Mouse (Mus musculus) cerebellum, adult 8-10 months (tissue): ENCODE results near the gene Utf1.

Source experiments
- DNase-seq: peaks from one replicate; pipeline ENCODE4 v3.0.0; 2022

The Utf1 gene

GRCm38 (mm10) chr7:139943674-139944281, at the start of gene Utf1:
TSS of gene Utf1 (plus strand) at chr7:139943789.
- DNase-seq: no peak

- DNase-seq: peak; percentile 84
Measured at GRCm38 (mm10) chr7:139894655-139895557, 48.7 kb upstream of the Utf1 start, which contains the start of gene Kndc1. TSS of gene Kndc1 (plus strand) at chr7:139894696.

- DNase-seq: no peak
Measured at GRCm38 (mm10) chr7:139896271-139896670, 47.3 kb upstream of the Utf1 start.

- no peak for DNase-seq
Measured at GRCm38 (mm10) chr7:139896796-139897195, 46.8 kb upstream of the Utf1 start.

GRCm38 (mm10) chr7:139898606-139899005, 45.0 kb upstream of the Utf1 start:
- peak; percentile 54 for DNase-seq

- DNase-seq: peak; percentile 83
Measured at GRCm38 (mm10) chr7:139899505-139899904, 44.1 kb upstream of the Utf1 start.

- DNase-seq: no peak
Measured at GRCm38 (mm10) chr7:139900456-139900855, 43.1 kb upstream of the Utf1 start.

GRCm38 (mm10) chr7:139900896-139901295, 42.7 kb upstream of the Utf1 start:
- DNase-seq: peak; percentile 85

GRCm38 (mm10) chr7:139901981-139902380, 41.6 kb upstream of the Utf1 start:
- no peak for DNase-seq

GRCm38 (mm10) chr7:139905261-139905660, 38.3 kb upstream of the Utf1 start:
- DNase-seq: no peak

GRCm38 (mm10) chr7:139905661-139906060, 37.9 kb upstream of the Utf1 start:
- DNase-seq: no peak

- no peak for DNase-seq
Measured at GRCm38 (mm10) chr7:139908176-139908575, 35.4 kb upstream of the Utf1 start.

GRCm38 (mm10) chr7:139909469-139909868, 34.1 kb upstream of the Utf1 start:
- no peak for DNase-seq

- DNase-seq: no peak
Measured at GRCm38 (mm10) chr7:139910204-139910835, 33.3 kb upstream of the Utf1 start.

GRCm38 (mm10) chr7:139914141-139915047, 29.2 kb upstream of the Utf1 start:
- no peak for DNase-seq

- no peak for DNase-seq
Measured at GRCm38 (mm10) chr7:139915646-139916257, 27.8 kb upstream of the Utf1 start.

- no peak for DNase-seq
Measured at GRCm38 (mm10) chr7:139916345-139916744, 27.2 kb upstream of the Utf1 start.

GRCm38 (mm10) chr7:139918262-139918661, 25.3 kb upstream of the Utf1 start:
- no peak for DNase-seq

- no peak for DNase-seq
Measured at GRCm38 (mm10) chr7:139930732-139931131, 12.9 kb upstream of the Utf1 start.

- no peak for DNase-seq
Measured at GRCm38 (mm10) chr7:139936705-139937104, 6.9 kb upstream of the Utf1 start.

- DNase-seq: no peak
Measured at GRCm38 (mm10) chr7:139937138-139937537, 6.5 kb upstream of the Utf1 start.

- DNase-seq: no peak
Measured at GRCm38 (mm10) chr7:139937810-139938209, 5.8 kb upstream of the Utf1 start.
